Mouse (Mus musculus) embryonic fibroblast, embryonic 13.5 days (primary cell): ENCODE measurements around the gene Dnase1l1. TPM values are rescaled to one million over a fixed set of nuclear protein-coding genes. Genes with fewer than 3 reads are reported as not detected.

Experiments
- H3K27ac ChIP-seq: 2 replicates; pipeline ENCODE4 v1.5.1; 2012; ENCODE audit warnings: low read length, control low read depth, inconsistent platforms; ENCODE audit not compliant: insufficient read depth
- H3K4me1 ChIP-seq: 2 replicates; pipeline ENCODE4 v1.6.1; 2011; ENCODE audit warnings: low read length; ENCODE audit not compliant: control insufficient read depth, insufficient read depth
- H3K4me3 ChIP-seq: 2 replicates; pipeline ENCODE4 v1.5.1; 2011; ENCODE audit warnings: mild to moderate bottlenecking, control low read depth, low read length; ENCODE audit not compliant: insufficient read depth
- CTCF ChIP-seq: IDR thresholded peaks from 2 replicates; pipeline ENCODE4 v1.5.1; 2011; ENCODE audit warnings: mild to moderate bottlenecking, control low read depth, low read length, moderate library complexity, borderline replicate concordance; ENCODE audit not compliant: insufficient read depth
- POLR2A ChIP-seq: IDR thresholded peaks from 2 replicates; pipeline ENCODE4 v1.6.1; 2011; ENCODE audit warnings: low read depth, mild to moderate bottlenecking, control low read depth, low read length, moderate library complexity
- polyA plus RNA-seq: library from polyadenylated mRNA; stranded (reverse); fragments of >200 nt; gene quantifications from 2 replicates; pipeline ENCODE4 v1.2.4, GENCODE M21; 2011; ENCODE audit warnings: low read depth; ENCODE audit not compliant: missing spikeins, insufficient read length

The Dnase1l1 gene
- polyA plus RNA-seq, 1 experiment = 8.0 TPM

DNA sequence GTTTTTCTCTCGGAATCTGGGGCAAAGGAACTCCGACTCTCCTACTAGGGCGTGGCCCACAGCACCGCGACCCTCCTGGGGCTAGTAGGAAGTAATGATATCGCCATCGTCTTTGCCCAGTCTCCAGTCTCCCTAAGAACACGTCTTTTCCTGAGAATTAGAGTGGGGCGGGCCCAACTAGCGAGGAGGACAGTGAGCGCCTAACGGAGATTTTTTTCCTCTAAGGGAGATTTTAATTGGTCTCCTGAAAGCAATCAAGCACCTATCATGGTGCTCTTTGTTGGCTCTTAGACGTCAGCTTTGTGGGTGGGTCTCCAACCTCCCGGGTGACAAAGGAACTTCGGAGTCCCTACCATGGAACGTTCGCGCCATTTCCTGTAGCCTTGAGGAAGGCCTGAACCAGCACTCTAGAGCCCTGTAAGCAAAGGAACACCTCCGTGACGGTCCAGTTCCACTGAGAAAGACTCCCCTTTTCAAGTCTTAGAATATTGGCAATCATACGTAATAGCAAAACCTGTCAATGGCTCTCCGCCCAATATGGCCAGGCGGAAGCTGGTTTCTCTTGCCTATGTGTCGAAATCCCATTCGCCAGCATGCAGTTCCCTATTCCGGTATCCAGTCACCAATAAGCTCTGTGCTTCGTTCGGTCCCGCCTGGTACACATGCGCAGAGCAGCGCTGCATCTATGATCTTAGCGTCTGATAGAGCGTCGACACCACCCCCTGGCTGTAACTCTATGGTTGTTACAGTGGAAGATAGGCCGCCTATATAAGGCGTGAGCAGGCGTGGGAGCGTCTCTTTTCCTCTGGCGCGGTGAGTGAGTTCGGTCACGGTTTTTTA is 11.9 kb downstream of the Dnase1l1 start, which contains the start of gene Rpl10:
Gene Rpl10, plus strand, starts transcription at position 751 of the 840 bp plus-strand sequence.
- TF ChIP-seq POLR2A = peak; percentile 96
- TF ChIP-seq CTCF = no peak
- Histone ChIP-seq H3K4me1 (0 out of 2 replicates have a peak, but pooled peaks cover 2% of the 10 kb centered on the region), H3K27ac (peak within 1 kb of the TSS; percentile 99), H3K4me3 (peak within 1 kb of the TSS; percentile 66)

DNA sequence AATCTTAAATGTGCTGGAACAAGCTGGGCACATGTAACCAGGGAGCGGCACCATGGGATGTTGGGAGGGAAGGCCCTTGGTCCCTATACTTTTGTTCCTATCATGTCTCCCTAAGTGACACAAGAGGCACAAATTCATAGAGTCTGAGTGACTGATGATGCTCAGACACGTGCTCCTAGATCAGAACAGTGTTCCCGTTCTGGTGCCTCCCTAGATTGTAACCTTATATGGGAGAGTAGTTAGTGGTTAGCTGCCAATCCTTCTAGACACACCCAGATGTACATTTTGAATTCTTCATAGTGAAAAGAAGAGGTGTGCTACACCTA is 12.4 kb downstream of the Dnase1l1 start:
- peak overlapping the region; percentile 99 for H3K27ac ChIP-seq
- H3K4me3 ChIP-seq = peak overlapping the region; percentile 9; the same call in 1 of the 2 replicates
- TF ChIP-seq POLR2A (peak; percentile 17), CTCF (no peak)
- 0 out of 2 replicates have a peak, but pooled peaks cover 2% of the 10 kb centered on the region for H3K4me1 ChIP-seq

DNA sequence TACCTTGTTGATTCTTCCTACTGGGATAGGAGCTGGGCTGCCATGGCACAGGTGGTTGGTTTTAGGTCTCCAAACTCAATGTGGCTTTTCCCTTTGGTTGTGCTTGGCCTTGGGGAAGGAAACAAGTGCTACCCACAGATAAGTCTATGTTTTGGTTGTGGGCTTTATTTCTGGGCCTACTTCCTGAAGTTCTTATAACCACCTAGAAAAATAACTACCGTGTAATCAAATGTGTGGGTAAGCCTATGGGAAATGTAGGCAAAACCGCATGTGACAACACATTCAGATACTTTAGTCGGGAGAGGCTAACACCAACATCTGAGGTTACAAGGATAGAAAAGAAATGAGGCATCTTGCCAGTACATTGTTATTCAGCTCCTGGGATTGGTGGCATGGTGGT is 24.4 kb downstream of the Dnase1l1 start:
- TF ChIP-seq POLR2A (no peak), CTCF (no peak)

DNA sequence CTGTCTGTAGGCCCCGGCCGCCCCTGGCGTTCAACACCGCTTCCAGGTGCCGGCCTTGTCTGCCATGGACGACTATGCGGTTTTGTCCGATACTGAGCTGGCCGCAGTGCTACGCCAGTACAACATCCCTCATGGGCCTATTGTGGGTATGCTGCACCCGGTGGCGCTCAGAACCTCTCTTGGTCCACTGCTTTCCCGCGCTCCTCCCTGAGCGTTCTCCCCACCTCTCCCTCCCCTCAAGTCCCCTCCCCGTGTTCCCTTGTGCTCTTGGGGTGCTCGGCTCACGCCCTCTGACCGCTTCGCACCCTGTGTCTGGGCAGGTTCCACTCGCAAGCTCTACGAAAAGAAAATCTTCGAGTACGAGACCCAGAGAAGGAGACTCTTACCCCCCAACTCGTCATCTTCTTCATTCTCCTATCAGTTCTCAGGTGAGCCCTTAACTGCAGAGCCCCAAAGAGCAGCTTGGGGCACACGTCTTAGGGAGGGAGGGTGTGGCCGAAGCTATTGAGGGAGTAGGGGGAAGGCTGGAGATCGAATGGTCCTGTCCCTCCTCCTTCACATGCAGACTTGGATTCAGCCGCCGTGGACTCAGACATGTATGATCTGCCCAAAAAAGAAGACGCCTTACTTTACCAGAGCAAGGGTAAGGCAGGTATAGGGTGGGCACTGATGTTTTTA is 27.1 kb downstream of the Dnase1l1 start:
- peaks cover 5% of the 10 kb centered on the region; the same call in 1 of the 2 replicates for H3K4me1 ChIP-seq
- TF ChIP-seq CTCF (no peak), POLR2A (no peak)
- peak overlapping the region; percentile 92 for H3K27ac ChIP-seq
- peak overlapping the region; percentile 86 for H3K4me3 ChIP-seq

More for the DNA sequence above, 24.4 kb downstream of the Dnase1l1 start:
- no peak overlapping the region for H3K4me3 ChIP-seq
- H3K4me1 ChIP-seq = no peaks in the 10 kb centered on the region
- H3K27ac ChIP-seq = no peak overlapping the region

DNA sequence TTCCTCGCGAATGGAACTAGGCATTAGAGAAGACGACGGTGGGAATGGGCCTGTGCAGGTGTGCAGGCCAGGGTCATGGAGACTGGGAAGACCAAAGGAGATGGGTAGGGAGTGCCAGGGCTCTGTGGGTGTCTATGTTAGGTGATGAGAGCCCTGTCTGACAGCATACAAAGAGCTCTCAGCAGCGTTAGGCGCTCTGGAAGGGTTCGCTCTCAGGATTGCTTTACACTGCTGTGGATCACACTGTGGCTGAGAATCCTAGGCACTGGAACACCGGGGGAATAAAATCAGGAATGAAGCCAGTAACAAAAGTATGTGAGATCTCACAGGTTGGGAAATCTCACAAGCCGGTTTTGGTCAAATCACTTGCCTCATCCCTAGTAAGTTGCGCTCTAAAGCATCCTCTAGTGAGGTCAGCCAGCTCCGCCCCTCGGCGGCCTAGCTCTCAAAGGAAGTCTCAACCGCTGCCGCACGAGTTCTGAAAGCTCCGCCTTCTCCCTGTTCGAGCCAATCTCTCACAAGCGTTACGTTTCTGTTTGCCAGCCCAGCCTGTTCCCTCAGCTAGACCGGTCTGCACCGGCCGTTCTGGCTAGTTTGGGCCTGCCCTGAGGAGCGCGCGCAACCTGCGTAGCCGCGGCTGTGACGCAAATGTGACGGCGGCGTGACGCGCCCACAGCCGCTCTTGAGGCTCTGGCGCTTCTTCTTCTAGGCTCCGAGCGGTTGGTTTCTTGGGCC is 27.8 kb downstream of the Dnase1l1 start, which contains the start of gene Emd:
Gene Emd, plus strand, starts transcription at position 535 of the 735 bp plus-strand sequence.
- H3K4me1 ChIP-seq = peaks cover 6% of the 10 kb centered on the region; the same call in 1 of the 2 replicates
- TF ChIP-seq POLR2A (peak; percentile 74), CTCF (no peak)
- H3K27ac ChIP-seq = peak within 1 kb of the TSS; percentile 92
- peak within 1 kb of the TSS; percentile 86 for H3K4me3 ChIP-seq

DNA sequence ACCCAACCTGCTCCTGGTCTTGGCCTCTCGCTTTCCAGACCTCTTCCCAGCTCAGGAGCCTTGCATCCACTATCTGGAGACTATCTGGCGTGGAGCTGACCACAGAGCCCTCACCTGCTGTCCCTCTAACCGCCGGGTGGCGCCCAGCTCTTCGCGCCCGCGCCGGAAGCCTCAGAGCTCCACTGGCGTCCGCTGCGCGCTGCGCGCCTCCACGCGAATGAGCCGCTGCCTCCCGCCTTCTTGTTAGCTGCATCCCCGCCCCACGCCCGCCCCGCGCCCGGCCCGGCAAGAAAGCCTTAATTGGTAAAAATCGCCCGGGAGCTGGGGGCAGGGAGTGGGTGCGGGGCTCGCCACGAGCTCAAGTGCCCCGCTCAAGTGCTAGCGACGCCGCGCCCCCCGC is 32.5 kb downstream of the Dnase1l1 start, which contains the start of gene Flna:
Gene Flna, minus strand, starts transcription at position 206 of the 400 bp plus-strand sequence.
- no peak for TF ChIP-seq POLR2A
- no peak for TF ChIP-seq CTCF
- H3K27ac ChIP-seq = peak within 1 kb of the TSS; percentile 93
- H3K4me1 ChIP-seq = peaks cover 6% of the 10 kb centered on the region; the same call in 1 of the 2 replicates

DNA sequence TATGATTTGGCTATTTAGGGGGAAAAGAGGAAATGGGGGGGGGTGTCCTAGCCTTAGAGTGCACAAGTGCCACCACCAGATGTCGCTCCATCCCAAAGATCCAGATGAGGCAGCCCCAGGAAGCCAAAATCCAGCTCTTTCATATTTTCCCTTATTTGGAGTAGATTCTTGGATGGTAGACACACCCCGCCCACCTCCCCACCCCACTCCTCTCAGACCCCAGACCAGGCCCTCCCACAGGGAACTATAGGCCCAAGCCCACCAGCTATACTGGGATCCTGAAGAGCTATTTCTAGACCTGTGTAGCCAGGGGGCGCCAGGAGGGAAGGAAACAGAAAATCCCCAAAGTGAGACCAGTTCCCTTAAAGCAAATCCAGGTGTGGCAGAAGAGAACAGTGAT is 33.5 kb downstream of the Dnase1l1 start:
- H3K4me3 ChIP-seq = peak overlapping the region; percentile 69

More for the DNA sequence above, 32.5 kb downstream of the Dnase1l1 start, which contains the start of gene Flna:
- H3K4me3 ChIP-seq = peak within 1 kb of the TSS; percentile 69

DNA sequence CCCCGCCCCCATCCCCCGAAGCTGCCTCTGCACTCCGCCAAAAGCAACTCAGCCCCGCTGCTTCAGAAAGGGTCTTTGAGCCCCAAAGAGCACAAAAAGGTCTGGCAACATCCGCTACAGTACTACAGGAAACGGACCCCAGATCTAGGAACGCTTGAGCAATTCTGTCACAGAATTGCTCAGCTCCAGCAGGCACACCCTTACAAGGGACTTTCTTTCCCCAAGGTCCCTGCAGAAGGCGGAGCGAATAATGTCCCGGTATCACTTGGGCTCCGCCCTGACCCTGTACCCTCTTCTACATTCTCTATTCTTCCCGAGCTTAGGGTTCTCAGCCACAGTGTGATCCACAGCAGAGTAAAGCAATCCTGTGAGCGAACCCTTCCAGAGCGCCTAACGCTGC is 35.4 kb downstream of the Dnase1l1 start:
- peak overlapping the region; percentile 89 for H3K27ac ChIP-seq
- peak overlapping the region; percentile 52 for H3K4me3 ChIP-seq
- peaks cover 2% of the 10 kb centered on the region; the same call in 1 of the 2 replicates for H3K4me1 ChIP-seq
- TF ChIP-seq POLR2A (no peak), CTCF (no peak)

More for the DNA sequence above, 33.5 kb downstream of the Dnase1l1 start:
- peaks cover 6% of the 10 kb centered on the region; the same call in 1 of the 2 replicates for H3K4me1 ChIP-seq
- peak overlapping the region; percentile 93 for H3K27ac ChIP-seq
- TF ChIP-seq CTCF = no peak
- TF ChIP-seq POLR2A = no peak

DNA sequence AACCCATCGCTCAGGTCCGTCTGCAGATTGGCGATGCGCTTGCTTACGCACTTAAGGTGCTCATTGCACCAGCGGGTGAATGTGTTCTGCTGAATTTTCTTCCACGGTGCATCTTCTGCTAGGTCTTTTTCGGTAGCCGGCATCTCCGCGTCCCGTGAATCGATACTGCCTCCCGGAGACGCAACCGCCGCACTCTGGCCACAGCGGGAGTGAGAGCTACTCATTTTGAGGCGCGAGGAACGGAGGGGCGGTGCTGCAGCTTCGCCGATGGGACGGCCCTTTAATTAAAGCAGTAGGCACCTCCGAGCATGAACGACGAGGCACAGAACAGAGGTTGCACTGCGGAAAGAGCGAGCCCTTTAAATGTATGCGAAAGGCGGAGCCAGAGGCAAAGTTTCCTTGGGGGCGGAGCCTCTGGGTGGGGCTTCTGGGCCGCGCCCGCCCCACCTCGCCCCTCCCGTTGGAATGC is 35.9 kb downstream of the Dnase1l1 start:
- peak overlapping the region; percentile 94 for H3K27ac ChIP-seq
- no peak for TF ChIP-seq POLR2A
- TF ChIP-seq CTCF = no peak
- H3K4me1 ChIP-seq = peaks cover 2% of the 10 kb centered on the region; the same call in 1 of the 2 replicates
- H3K4me3 ChIP-seq = peak overlapping the region; percentile 94
